Mouse (Mus musculus) brain, embryonic 14.5 days (tissue): ENCODE measurements around the gene Xrra1.

Source experiments
- CTCF ChIP-seq: fragments of 200-500 bp; IDR thresholded peaks from 2 replicates; pipeline ENCODE4 v1.5.1; 2012; ENCODE audit warnings: inconsistent platforms, mild to moderate bottlenecking, moderate library complexity, borderline replicate concordance; ENCODE audit not compliant: insufficient read depth, insufficient read length; ENCODE audit errors: extremely low read depth
- POLR2A ChIP-seq: fragments of 200-500 bp; IDR thresholded peaks from 2 replicates; pipeline ENCODE4 v1.6.1; 2012; ENCODE audit warnings: mild to moderate bottlenecking, inconsistent platforms, borderline replicate concordance; ENCODE audit not compliant: poor library complexity, insufficient read depth, insufficient read length, severe bottlenecking; ENCODE audit errors: extremely low read depth

DNA sequence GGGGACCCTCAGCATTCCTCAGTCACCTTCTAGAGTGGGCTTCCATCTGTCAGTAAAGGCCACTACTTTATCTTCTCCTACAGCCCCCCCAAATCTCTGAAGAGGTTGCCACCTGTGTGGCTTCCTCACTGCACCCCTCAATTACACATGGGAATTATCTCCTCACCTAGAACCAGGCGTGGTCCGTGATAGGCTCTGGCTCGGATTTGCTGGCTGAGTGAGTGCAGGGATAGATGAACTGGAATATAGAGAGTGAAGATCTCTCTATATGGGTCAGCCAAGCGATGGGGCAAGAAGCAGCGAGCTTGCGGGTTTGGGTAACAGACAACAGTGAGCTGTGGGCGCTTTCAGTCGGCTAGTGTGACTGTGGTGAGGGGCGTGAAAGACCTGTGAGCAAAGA is 33.4 kb upstream of the Xrra1 start:
- no peak for TF ChIP-seq POLR2A
- TF ChIP-seq CTCF = no peak
